Mouse (Mus musculus) lung, postnatal 0 days (tissue): ENCODE measurements around the gene Higd1a.

Experiments used
- CTCF ChIP-seq: IDR thresholded peaks from 2 replicates; pipeline ENCODE4 v1.5.1; 2016; ENCODE audit warnings: antibody characterized with exemption, mild to moderate bottlenecking
- EP300 ChIP-seq: IDR thresholded peaks from 2 replicates; pipeline ENCODE4 v1.6.1; 2016; ENCODE audit warnings: antibody characterized with exemption, mild to moderate bottlenecking, control low read depth

DNA sequence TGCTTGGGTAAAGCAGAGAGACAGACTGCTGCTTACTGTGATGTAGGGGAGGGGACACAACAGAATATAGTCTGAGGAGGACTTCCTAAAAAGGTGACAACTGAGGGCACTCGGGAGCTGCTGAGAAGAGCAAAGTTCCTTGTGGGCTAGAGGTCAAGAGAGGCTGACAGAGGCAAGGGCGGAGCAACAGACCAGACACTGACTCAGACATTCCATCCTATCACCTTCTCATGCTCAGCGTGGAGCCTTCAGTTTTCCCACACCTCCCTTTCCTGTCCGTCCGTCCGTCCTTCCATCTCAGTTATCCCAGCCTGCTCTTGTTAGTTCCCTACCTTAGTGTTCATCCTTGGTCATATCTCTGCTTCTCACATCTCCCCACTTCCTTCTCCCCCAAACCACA lies 43.0 kb downstream of the Higd1a start:
- TF ChIP-seq CTCF (no peak), EP300 (no peak)
